Comparison of ENCODE assay signal across 13 mouse cellular contexts in genomic region chr3:9132104-9132751, GRCm38 (mm10).
"Had no signal": no experiment of that assay in that cellular context is flagged by ENCODE, and none has a peak within 500 bp of the region (broad histone marks: within the 10 kb centered on the region; RNA-seq: fewer than 3 reads in every experiment).

No protein-coding gene starts in this region.

- H3K36me3 ChIP-seq: limb, embryonic 15.5 days; liver, embryonic 12.5 days; midbrain, embryonic 10.5 days; neural tube, embryonic 15.5 days had no signal

- H3K4me2 ChIP-seq: limb, embryonic 15.5 days; liver, embryonic 12.5 days; lung, embryonic 14.5 days; neural tube, embryonic 15.5 days had no signal

- H3K27ac ChIP-seq: limb, embryonic 15.5 days; liver, embryonic 12.5 days; midbrain, embryonic 10.5 days; neural tube, embryonic 15.5 days had no signal

- H3K9ac ChIP-seq: limb, embryonic 15.5 days; liver, embryonic 12.5 days; lung, embryonic 14.5 days; neural tube, embryonic 15.5 days had no signal

- DNase-seq: kidney, postnatal 25 days; lung, embryonic 14.5 days; lung, postnatal 10 days; lung, postnatal 4 days; right cerebral cortex, adult 18-20 months; spleen, adult 18-20 months; thymus, adult 18-20 months; thymus, postnatal 36 days had no signal

- H3K4me3 ChIP-seq: limb, embryonic 15.5 days; liver, embryonic 12.5 days; midbrain, embryonic 10.5 days; neural tube, embryonic 15.5 days had no signal

- H3K9me3 ChIP-seq: limb, embryonic 15.5 days; liver, embryonic 12.5 days; midbrain, embryonic 10.5 days; neural tube, embryonic 15.5 days had no signal

- H3K27me3 ChIP-seq: limb, embryonic 15.5 days; liver, embryonic 12.5 days; neural tube, embryonic 15.5 days had no signal

- ATAC-seq: liver, embryonic 12.5 days; midbrain, embryonic 16.5 days had no signal

- H3K4me1 ChIP-seq: limb, embryonic 15.5 days; liver, embryonic 12.5 days; midbrain, embryonic 10.5 days had no signal
